Mouse (Mus musculus) frontal cortex, postnatal 36 days (tissue): ENCODE results near the gene Ino80.

Experiments
- DNase-seq, 2 experiments: peaks; one replicate each; pipeline ENCODE4 v3.0.0; 2022; ENCODE audit warnings: low spot score in 2 of 2

Gene Ino80

GRCm38 (mm10) chr2:119454558-119454957 lies 22.9 kb downstream of the Ino80 start:
- DNase-seq: no peak

- peak in 1 of 2 experiments; percentile 54 for DNase-seq
These were observed 40.5 kb downstream of the Ino80 start for GRCm38 (mm10) chr2:119436988-119437387.

- DNase-seq: no peak
These were observed 41.0 kb downstream of the Ino80 start for GRCm38 (mm10) chr2:119436467-119436866.

- peak; percentile 11 to 43 for DNase-seq
These were observed 63.7 kb downstream of the Ino80 start for GRCm38 (mm10) chr2:119413819-119414218.

- no peak for DNase-seq
These were observed 65.8 kb downstream of the Ino80 start for GRCm38 (mm10) chr2:119411674-119412073.

GRCm38 (mm10) chr2:119411016-119411415 lies 66.5 kb downstream of the Ino80 start:
- DNase-seq: no peak

GRCm38 (mm10) chr2:119408733-119409132 lies 68.8 kb downstream of the Ino80 start:
- DNase-seq: no peak

- no peak for DNase-seq
These were observed 69.2 kb downstream of the Ino80 start for GRCm38 (mm10) chr2:119408278-119408677.

- no peak for DNase-seq
These were observed 78.2 kb downstream of the Ino80 start for GRCm38 (mm10) chr2:119399313-119399712.

- DNase-seq: no peak
These were observed 78.8 kb downstream of the Ino80 start for GRCm38 (mm10) chr2:119398665-119399064.

- DNase-seq: no peak
These were observed 79.2 kb downstream of the Ino80 start for GRCm38 (mm10) chr2:119398252-119398651.

- no peak for DNase-seq
These were observed 87.5 kb downstream of the Ino80 start for GRCm38 (mm10) chr2:119389992-119390391.

- no peak for DNase-seq
These were observed 89.2 kb downstream of the Ino80 start for GRCm38 (mm10) chr2:119388266-119388665.

GRCm38 (mm10) chr2:119379455-119379854 lies 98.0 kb downstream of the Ino80 start:
- no peak for DNase-seq

- DNase-seq: no peak
These were observed 99.7 kb downstream of the Ino80 start for GRCm38 (mm10) chr2:119377826-119378225.

- DNase-seq: no peak
These were observed 100.2 kb downstream of the Ino80 start for GRCm38 (mm10) chr2:119377286-119377685.

GRCm38 (mm10) chr2:119370116-119370515 lies 107.4 kb downstream of the Ino80 start:
- no peak for DNase-seq

GRCm38 (mm10) chr2:119367346-119367745 lies 110.1 kb downstream of the Ino80 start:
- no peak for DNase-seq

- no peak for DNase-seq
These were observed 112.5 kb downstream of the Ino80 start for GRCm38 (mm10) chr2:119364969-119365368.

- no peak for DNase-seq
These were observed 117.7 kb downstream of the Ino80 start for GRCm38 (mm10) chr2:119359721-119360291.

GRCm38 (mm10) chr2:119358249-119358648 lies 119.2 kb downstream of the Ino80 start:
- DNase-seq: no peak

- DNase-seq: no peak
These were observed 120.7 kb downstream of the Ino80 start for GRCm38 (mm10) chr2:119356805-119357204.

- DNase-seq: no peak
These were observed 121.2 kb downstream of the Ino80 start for GRCm38 (mm10) chr2:119356310-119356709.

GRCm38 (mm10) chr2:119355651-119356050 lies 121.8 kb downstream of the Ino80 start:
- no peak for DNase-seq
